Mouse (Mus musculus): ENCODE measurements at regions not wholly inside any gene's neighbourhood (a gene's known extent, or its start where the extent isn't known, plus 50 kb on each side); places are given as distances from the start of the nearest gene placed in this dataset.

- DNase-seq (ENCODE audit: low read depth, low spot score): no peak
These were observed 136.1 kb upstream of the 9330182O14Rik start for GRCm38 (mm10) chr15:39998063-39998462.

- DNase-seq (ENCODE audit: low read depth, low spot score): no peak
These were observed 134.1 kb upstream of the 9330182O14Rik start for GRCm38 (mm10) chr15:40000022-40000421.

- no peak for DNase-seq (ENCODE audit: low read depth, low spot score)
These were observed 129.1 kb upstream of the 9330182O14Rik start for GRCm38 (mm10) chr15:40005096-40005495.

GRCm38 (mm10) chr15:40007844-40008243, 126.3 kb upstream of the 9330182O14Rik start:
- DNase-seq (ENCODE audit: low read depth, low spot score): peak; percentile 16

- no peak for DNase-seq (ENCODE audit: low read depth, low spot score)
These were observed 120.3 kb upstream of the 9330182O14Rik start for GRCm38 (mm10) chr15:40013833-40014232.

- DNase-seq (ENCODE audit: low read depth, low spot score): no peak
These were observed 117.1 kb upstream of the 9330182O14Rik start for GRCm38 (mm10) chr15:40017019-40017418.

GRCm38 (mm10) chr15:40017597-40017996, 116.6 kb upstream of the 9330182O14Rik start:
- no peak for DNase-seq (ENCODE audit: low read depth, low spot score)

GRCm38 (mm10) chr15:40018047-40018791, 115.9 kb upstream of the 9330182O14Rik start:
- DNase-seq (ENCODE audit: low read depth, low spot score): no peak

- no peak for DNase-seq (ENCODE audit: low read depth, low spot score)
These were observed 115.4 kb upstream of the 9330182O14Rik start for GRCm38 (mm10) chr15:40018792-40019151.

- no peak for DNase-seq (ENCODE audit: low read depth, low spot score)
These were observed 114.9 kb upstream of the 9330182O14Rik start for GRCm38 (mm10) chr15:40019226-40019625.

- DNase-seq (ENCODE audit: low read depth, low spot score): no peak
These were observed 114.1 kb upstream of the 9330182O14Rik start for GRCm38 (mm10) chr15:40020097-40020496.

GRCm38 (mm10) chr15:40020646-40021045, 113.5 kb upstream of the 9330182O14Rik start:
- DNase-seq (ENCODE audit: low read depth, low spot score): no peak

GRCm38 (mm10) chr15:40023195-40023594, 111.0 kb upstream of the 9330182O14Rik start:
- DNase-seq (ENCODE audit: low read depth, low spot score): no peak

- no peak for DNase-seq (ENCODE audit: low read depth, low spot score)
These were observed 102.1 kb upstream of the 9330182O14Rik start for GRCm38 (mm10) chr15:40032088-40032487.

- DNase-seq (ENCODE audit: low read depth, low spot score): no peak
These were observed 98.0 kb upstream of the 9330182O14Rik start for GRCm38 (mm10) chr15:40036181-40036580.

- DNase-seq (ENCODE audit: low read depth, low spot score): no peak
These were observed 96.9 kb upstream of the 9330182O14Rik start for GRCm38 (mm10) chr15:40037266-40037665.

- peak; percentile 19 for DNase-seq (ENCODE audit: low read depth, low spot score)
These were observed 87.9 kb upstream of the 9330182O14Rik start for GRCm38 (mm10) chr15:40046219-40046618.

GRCm38 (mm10) chr15:40047100-40047499, 87.1 kb upstream of the 9330182O14Rik start:
- no peak for DNase-seq (ENCODE audit: low read depth, low spot score)

- no peak for DNase-seq (ENCODE audit: low read depth, low spot score)
These were observed 66.1 kb upstream of the 9330182O14Rik start for GRCm38 (mm10) chr15:40068051-40068450.

- no peak for DNase-seq (ENCODE audit: low read depth, low spot score)
These were observed 58.8 kb upstream of the 9330182O14Rik start for GRCm38 (mm10) chr15:40075334-40075893.

GRCm38 (mm10) chr15:40079872-40080271, 54.3 kb upstream of the 9330182O14Rik start:
- DNase-seq (ENCODE audit: low read depth, low spot score): peak; percentile 13
